Mouse (Mus musculus) embryonic facial prominence, embryonic 13.5 days (tissue): ENCODE data around the gene Magi1. TPM values are rescaled to one million over a fixed set of nuclear protein-coding genes. Genes with fewer than 3 reads are reported as not detected.

Experiments used
- ATAC-seq: fragments of 200-750 bp; cut with Nextera tagmentation; 2 replicates; pipeline ENCODE4 v1.8.0; 2017; ENCODE audit warnings: low read depth; ENCODE audit not compliant: insufficient number of reproducible peaks, insufficient read depth, low FRiP score, low TSS enrichment
- H3K27ac ChIP-seq: fragments of 300-500 bp; sonication (generic); 2 replicates; pipeline ENCODE4 v1.5.1; 2015; ENCODE audit warnings: moderate library complexity, mild to moderate bottlenecking, inconsistent platforms
- H3K27me3 ChIP-seq: fragments of 300-500 bp; sonication (generic); 2 replicates; pipeline ENCODE4 v1.6.1; 2015; ENCODE audit warnings: mild to moderate bottlenecking, inconsistent platforms
- H3K36me3 ChIP-seq: fragments of 300-500 bp; sonication (generic); 2 replicates; pipeline ENCODE4 v1.6.1; 2015; ENCODE audit warnings: mild to moderate bottlenecking, inconsistent platforms
- H3K4me1 ChIP-seq: fragments of 300-500 bp; sonication (generic); 2 replicates; pipeline ENCODE4 v1.6.1; 2015; ENCODE audit warnings: inconsistent platforms
- H3K4me2 ChIP-seq: fragments of 300-500 bp; sonication (generic); 2 replicates; pipeline ENCODE4 v1.6.1; 2015; ENCODE audit warnings: moderate library complexity, mild to moderate bottlenecking, inconsistent platforms
- H3K4me3 ChIP-seq: fragments of 300-500 bp; sonication (generic); 2 replicates; pipeline ENCODE4 v1.5.1; 2015; ENCODE audit warnings: mild to moderate bottlenecking, inconsistent platforms
- H3K9ac ChIP-seq: fragments of 300-500 bp; sonication (generic); 2 replicates; pipeline ENCODE4 v1.6.1; 2015; ENCODE audit warnings: mild to moderate bottlenecking, inconsistent platforms
- H3K9me3 ChIP-seq: fragments of 300-500 bp; sonication (generic); 2 replicates; pipeline ENCODE4 v1.6.1; 2016; ENCODE audit warnings: inconsistent platforms
- WGBS: fragments of 180-500 bp; shearing (Covaris S2); methylation state at CpG from one replicate; pipeline ENCODE4 v1.1.7; 2015; ENCODE audit warnings: mixed read lengths; 5-methylcytosine and 5-hydroxymethylcytosine counted together
- polyA plus RNA-seq: library from polyadenylated mRNA; unstranded; fragments of >200 nt; fragmentation: Nextera tagmentation; extraction: Ambion mirVana; gene quantifications from 2 replicates; pipeline ENCODE4 v1.2.1, GENCODE M21; 2015

Magi1 gene
- polyA plus RNA-seq, 1 experiment from 2014 or later: 13.1 TPM

DNA sequence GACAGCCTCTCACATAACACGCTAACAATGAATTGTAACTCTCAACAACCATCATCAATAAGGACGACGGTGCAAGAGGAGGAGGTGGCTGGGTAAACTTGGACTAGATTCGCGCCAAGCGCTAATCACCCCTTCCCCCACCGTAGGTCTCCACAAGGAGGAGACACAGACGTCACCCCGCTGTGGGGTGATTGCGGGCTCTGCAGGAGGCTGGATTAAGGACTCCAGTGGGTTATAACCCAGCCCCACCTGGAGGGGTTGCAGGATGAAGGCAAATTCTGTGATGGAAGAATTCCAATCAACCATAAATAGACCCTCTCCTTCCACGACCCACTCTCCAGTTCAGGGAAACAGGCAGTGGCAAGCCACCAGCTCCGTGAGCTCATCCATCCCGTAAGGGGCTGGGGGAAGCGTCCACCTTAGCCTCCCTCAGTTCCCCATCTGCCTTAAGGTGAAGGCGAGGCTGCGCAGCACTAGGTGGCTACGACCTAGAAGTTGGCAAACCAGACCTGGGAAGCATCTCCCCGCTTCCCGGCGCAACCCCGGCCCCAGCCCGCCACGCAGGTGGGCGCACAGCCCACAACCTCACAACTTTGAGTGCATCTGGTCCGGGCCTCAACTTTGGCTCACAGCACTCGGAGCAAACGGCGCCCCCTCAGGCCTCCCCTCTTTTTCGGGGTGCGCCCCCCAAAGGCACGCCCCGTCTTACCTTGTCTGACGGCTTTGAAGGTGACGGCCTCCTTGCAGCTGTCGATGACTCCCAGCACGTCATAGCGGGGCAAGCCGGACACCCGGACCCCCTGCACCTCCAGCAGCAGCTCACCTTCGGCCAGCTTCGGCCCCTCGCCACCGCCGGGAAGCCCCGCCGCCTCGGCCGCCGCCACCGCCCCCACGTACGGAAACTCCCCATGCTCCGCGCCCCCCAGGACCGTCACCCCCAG lies 1.1 kb downstream of the Magi1 start:
- Histone ChIP-seq H3K4me3 (peak overlapping the region; percentile 82), H3K27me3 (no peaks in the 10 kb centered on the region), H3K27ac (peak overlapping the region; percentile 99), H3K4me2 (peak overlapping the region; percentile 94), H3K9ac (peak overlapping the region; percentile 91), H3K9me3 (no peaks in the 10 kb centered on the region; the same call in 1 of the 2 replicates), H3K4me1 (peaks cover 31% of the 10 kb centered on the region), H3K36me3 (no peaks in the 10 kb centered on the region)
- WGBS: under 1% methylated on average over 54 of the region's 55 CpGs
- ATAC-seq: no peak

DNA sequence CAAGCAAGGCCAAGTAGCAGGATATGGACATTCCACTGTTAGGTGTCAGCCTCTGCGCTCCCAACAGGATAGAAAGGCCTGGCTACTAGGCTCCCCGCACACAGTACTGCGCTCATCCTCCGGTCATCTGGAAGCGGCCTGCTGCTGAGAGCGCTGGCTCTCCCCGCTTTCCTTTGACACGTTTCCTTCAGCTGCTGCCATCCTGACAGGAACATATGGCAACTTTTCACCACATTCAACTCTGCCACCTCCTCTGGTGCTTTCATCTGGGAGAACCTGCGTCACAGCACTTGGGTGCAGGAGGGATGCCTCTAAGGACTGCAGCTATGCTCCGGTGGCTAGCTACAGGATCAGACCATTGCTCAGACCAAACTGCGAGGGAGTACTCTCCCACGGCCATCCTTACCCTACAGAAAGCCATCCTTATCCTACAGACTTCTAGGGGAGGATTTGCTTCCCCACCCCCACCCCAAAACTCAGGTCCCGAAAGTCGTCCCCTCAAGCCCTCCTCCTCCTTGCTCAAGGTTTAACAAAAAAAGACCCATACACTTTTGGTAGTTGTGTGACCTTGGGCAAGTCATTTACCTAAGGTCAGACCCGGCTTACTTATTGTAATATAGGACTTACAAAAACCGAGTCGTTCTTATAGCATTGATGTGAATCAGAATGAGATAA lies 2.0 kb downstream of the Magi1 start:
- WGBS: 7% methylated on average over 17 of the region's 17 CpGs
- H3K36me3 ChIP-seq: no peaks in the 10 kb centered on the region
- no peak for ATAC-seq
- peak overlapping the region; percentile 91 for H3K9ac ChIP-seq
- no peaks in the 10 kb centered on the region for H3K27me3 ChIP-seq
- H3K4me3 ChIP-seq: peak overlapping the region; percentile 82
- peak overlapping the region; percentile 94 for H3K4me2 ChIP-seq
- H3K4me1 ChIP-seq: peaks cover 31% of the 10 kb centered on the region
- 0 out of 2 replicates have a peak overlapping the region, but pooled peaks have one; percentile 2 for H3K27ac ChIP-seq
- H3K9me3 ChIP-seq: no peaks in the 10 kb centered on the region; the same call in 1 of the 2 replicates

DNA sequence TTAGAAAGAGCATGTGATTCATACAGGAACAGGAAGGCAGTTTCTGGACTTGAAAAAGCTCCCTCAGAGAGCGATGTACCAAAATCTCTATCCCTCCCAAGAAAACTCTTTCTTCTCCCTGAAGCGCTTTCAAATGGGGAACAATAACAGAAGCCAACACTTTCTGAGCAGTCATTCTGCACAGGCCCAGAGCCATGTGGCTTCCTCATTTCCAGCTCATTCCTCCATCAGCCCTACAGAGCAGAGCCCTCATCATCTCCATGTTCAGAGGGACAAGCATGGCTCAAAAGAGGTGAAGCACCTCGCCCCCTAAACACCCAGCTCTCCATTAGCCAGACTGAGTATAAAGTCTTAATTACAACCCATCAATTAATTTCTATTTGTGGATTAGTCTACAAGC lies 9.8 kb downstream of the Magi1 start:
- no peak for ATAC-seq
- no peaks in the 10 kb centered on the region for H3K9me3 ChIP-seq
- 93% methylated on average over 3 of the region's 3 CpGs for WGBS
- peaks cover 32% of the 10 kb centered on the region for H3K4me1 ChIP-seq
- H3K4me2 ChIP-seq: no peak overlapping the region
- no peaks in the 10 kb centered on the region for H3K36me3 ChIP-seq
- no peak overlapping the region for H3K4me3 ChIP-seq
- H3K27ac ChIP-seq: no peak overlapping the region
- H3K27me3 ChIP-seq: no peaks in the 10 kb centered on the region
- H3K9ac ChIP-seq: no peak overlapping the region

DNA sequence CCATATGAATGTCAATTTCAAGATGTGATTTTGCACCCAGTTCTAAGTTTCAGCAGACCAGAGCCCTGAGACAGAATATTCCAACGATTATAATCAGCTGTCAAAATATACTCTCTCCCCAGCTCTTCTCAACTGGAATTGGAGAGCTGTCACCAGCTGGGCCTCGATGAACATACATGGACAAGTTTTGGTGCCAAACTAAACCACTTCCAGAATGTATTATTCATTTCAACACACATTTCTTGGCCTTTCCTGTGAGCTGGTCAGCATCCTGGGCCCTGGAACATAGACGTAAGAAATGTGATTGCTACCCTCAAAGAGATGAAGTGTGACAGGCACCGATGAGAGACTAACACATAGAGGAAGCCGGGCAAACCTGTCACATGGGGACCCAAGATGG lies 13.7 kb downstream of the Magi1 start:
- Histone ChIP-seq H3K4me1 (peaks cover 54% of the 10 kb centered on the region), H3K4me3 (no peak overlapping the region), H3K27me3 (no peaks in the 10 kb centered on the region), H3K9me3 (no peaks in the 10 kb centered on the region), H3K4me2 (no peak overlapping the region), H3K27ac (no peak overlapping the region), H3K9ac (no peak overlapping the region), H3K36me3 (no peaks in the 10 kb centered on the region)
- 67% methylated on average over 5 of the region's 5 CpGs for WGBS
- ATAC-seq: no peak

DNA sequence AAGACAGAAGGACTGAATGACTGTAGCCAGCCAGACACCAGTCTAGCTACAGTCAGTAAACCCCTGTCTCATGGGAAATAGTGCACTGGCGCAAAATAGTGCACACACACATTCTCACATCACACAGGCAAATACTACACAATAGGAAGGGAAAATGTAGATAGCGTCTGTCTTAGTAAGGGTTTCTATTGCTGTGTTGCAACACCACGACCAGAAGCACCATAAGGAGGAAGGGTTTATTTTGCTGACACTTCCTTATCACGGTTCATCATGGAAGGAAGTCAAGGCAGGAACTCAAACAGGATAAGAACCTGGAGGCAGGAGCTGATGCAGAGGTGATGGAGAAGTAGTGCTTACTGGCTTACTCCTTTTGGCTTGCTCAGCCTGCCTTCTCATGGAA lies 14.5 kb downstream of the Magi1 start:
- no peak overlapping the region for H3K9ac ChIP-seq
- H3K27ac ChIP-seq: no peak overlapping the region
- H3K4me2 ChIP-seq: no peak overlapping the region
- no peaks in the 10 kb centered on the region for H3K9me3 ChIP-seq
- 82% methylated on average over 4 of the region's 4 CpGs for WGBS
- H3K4me1 ChIP-seq: peaks cover 61% of the 10 kb centered on the region
- H3K4me3 ChIP-seq: no peak overlapping the region
- H3K27me3 ChIP-seq: no peaks in the 10 kb centered on the region
- ATAC-seq: no peak
- no peaks in the 10 kb centered on the region for H3K36me3 ChIP-seq

DNA sequence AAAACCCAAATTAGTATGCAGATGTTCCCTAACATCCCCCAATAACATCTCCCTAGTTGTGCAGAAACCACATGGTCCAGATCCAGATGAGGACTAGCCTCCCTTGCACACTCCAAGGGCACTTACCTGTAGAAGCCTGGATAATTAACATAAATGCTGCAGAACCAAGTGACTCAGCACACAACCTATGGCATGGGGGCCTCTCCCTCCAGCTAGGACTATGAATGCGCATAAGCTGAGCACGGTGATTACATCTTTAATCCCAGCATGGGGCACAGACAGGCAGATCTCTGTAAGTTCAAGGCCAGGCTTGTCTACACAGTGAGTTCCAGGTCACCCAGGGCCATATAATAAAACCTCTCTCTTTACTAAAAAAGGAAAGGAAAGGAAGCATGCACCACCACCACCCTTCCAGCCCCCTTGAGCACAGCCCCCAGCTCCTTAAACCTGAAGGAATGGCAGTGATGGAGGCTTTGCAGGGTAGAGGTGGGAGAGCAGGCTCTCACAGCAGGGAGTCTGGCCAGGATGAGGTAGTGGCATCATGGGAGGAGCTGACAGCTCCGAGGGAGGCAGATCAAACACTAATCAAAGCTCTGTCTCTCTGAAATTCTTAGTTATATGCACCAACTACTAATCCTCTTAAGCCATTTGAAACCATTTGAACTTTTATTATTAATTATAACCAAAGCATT lies 18.3 kb downstream of the Magi1 start:
- H3K27ac ChIP-seq: no peak overlapping the region
- no peak overlapping the region for H3K4me2 ChIP-seq
- peaks cover 45% of the 10 kb centered on the region for H3K4me1 ChIP-seq
- H3K4me3 ChIP-seq: no peak overlapping the region
- WGBS: 53% methylated on average over 3 of the region's 3 CpGs
- no peak overlapping the region for H3K9ac ChIP-seq
- no peak for ATAC-seq
- H3K36me3 ChIP-seq: no peaks in the 10 kb centered on the region
- H3K9me3 ChIP-seq: no peaks in the 10 kb centered on the region
- H3K27me3 ChIP-seq: no peaks in the 10 kb centered on the region

DNA sequence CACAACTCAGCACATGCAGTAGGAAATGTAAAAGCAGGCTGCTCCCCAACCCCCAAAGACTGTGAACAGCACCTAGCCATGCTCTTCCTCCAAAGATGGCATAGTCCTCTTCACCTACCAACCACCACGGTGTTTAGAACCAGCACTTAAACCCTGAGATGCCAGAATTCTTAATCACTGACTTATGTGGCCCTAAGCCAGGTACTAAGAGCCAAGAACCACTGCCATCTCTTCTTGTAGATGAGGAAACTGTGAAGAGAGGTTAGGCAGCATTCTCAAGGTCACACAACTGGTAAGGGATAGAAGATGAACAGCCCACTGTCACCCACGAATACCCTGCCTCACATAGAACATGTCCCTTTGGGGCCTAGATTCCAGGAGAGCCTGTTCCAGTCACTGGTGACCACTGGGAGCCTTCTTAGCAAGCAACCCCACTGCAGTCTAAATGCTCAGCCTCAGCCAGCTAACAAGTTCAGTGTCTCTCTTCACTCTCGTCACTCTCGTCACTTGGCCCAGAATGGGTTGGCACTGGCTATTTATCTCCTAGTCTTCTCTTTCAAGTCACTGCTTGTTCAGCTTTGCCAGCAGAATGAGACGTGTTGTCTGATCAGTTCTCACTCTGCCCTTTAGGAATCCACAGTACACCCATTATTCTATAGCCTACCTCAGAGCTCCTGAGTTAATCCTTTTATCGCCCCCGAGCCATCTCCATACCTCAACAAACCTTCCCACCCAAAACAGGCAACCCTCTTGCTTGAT lies 19.4 kb downstream of the Magi1 start:
- Histone ChIP-seq H3K9me3 (no peaks in the 10 kb centered on the region), H3K27ac (no peak overlapping the region), H3K27me3 (no peaks in the 10 kb centered on the region), H3K9ac (no peak overlapping the region), H3K4me1 (peaks cover 37% of the 10 kb centered on the region), H3K36me3 (no peaks in the 10 kb centered on the region), H3K4me3 (no peak overlapping the region), H3K4me2 (no peak overlapping the region)
- 75% methylated on average over 7 of the region's 7 CpGs for WGBS
- no peak for ATAC-seq

DNA sequence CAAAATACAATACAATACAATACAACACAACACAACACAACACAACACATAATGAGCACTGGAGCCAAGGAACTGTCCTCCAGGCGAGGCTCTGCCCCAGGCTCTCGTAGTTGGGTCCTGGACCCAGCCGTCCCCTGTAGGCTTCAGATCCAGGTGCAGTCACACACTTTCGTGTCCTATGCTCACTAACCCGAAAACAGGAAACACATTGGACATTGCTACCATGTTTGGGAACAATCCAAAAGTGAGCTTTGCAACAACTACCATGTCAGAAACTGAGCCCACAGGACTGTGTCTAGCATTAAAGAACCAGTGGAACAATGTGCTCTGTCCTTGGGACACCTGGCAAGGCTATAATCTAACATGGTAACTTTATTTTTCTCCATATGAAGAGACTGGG lies 22.9 kb downstream of the Magi1 start:
- no peaks in the 10 kb centered on the region for H3K36me3 ChIP-seq
- H3K27ac ChIP-seq: no peak overlapping the region
- no peak for ATAC-seq
- no peaks in the 10 kb centered on the region for H3K9me3 ChIP-seq
- H3K4me3 ChIP-seq: no peak overlapping the region
- WGBS: 85% methylated on average over 5 of the region's 5 CpGs
- H3K9ac ChIP-seq: no peak overlapping the region
- peaks cover 42% of the 10 kb centered on the region for H3K4me1 ChIP-seq
- H3K4me2 ChIP-seq: no peak overlapping the region
- H3K27me3 ChIP-seq: no peaks in the 10 kb centered on the region

DNA sequence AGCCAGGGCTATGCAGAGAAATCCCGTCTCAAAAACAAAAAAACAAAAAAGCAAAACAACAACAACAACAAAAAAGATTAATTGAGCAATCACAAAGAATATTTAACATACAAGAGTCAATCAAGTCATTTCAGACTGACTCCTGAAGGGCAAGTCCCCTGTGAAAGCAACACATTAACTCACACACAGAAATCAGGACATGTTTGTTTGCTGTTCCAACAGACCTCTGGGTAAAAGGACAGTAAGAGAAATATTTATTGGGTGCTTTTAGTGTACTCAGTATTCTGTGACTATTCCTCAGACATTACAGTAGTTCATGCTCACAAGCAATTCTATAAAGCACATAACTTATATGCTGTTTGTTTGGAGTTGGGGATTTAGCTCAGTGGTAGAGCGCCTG lies 23.7 kb downstream of the Magi1 start:
- Histone ChIP-seq H3K9me3 (no peaks in the 10 kb centered on the region), H3K27me3 (no peaks in the 10 kb centered on the region), H3K4me3 (no peak overlapping the region), H3K27ac (no peak overlapping the region), H3K4me2 (no peak overlapping the region), H3K4me1 (peaks cover 42% of the 10 kb centered on the region), H3K36me3 (no peaks in the 10 kb centered on the region), H3K9ac (no peak overlapping the region)
- no peak for ATAC-seq
- WGBS: 92% methylated on average over 2 of the region's 2 CpGs

DNA sequence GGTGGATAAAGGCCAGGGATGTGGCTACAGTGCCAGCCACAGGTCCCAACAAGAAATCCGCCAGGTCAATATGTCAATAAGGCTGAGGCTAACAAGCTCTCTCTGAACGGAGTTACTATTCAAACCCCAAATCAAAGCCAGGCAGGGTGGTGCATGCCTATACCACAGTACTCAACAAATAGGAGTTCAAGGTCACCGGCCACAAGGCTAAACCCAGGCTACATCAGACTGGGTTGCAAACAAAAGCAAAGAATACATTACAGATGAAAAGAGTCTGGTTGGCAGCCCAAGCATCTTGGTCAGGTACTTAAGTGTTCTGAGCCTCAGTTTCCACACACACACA lies 25.9 kb downstream of the Magi1 start:
- 60% methylated on average over 3 of the region's 3 CpGs for whole genome bisulfite sequencing
- Histone ChIP-seq H3K4me3 (no peak overlapping the region), H3K9me3 (no peaks in the 10 kb centered on the region), H3K4me1 (peaks cover 44% of the 10 kb centered on the region), H3K27me3 (no peaks in the 10 kb centered on the region), H3K9ac (no peak overlapping the region), H3K36me3 (no peaks in the 10 kb centered on the region), H3K27ac (no peak overlapping the region), H3K4me2 (no peak overlapping the region)
- no peak for ATAC-seq
